ENCODE assay signal across 8 mouse cellular contexts in genomic region chr1:86440887-86441723, GRCm38 (mm10). TPM values are rescaled to one million over a fixed set of nuclear protein-coding genes. Genes with fewer than 3 reads are reported as not detected.
A peak's percentile ranks its signal among the peaks of the same experiment; 100 is the strongest.
DNase-seq lines count a peak whose midpoint lies in the region; ATAC-seq and TF ChIP-seq lines count a peak whose summit lies in the region.

No protein-coding gene starts in this region.

- no peaks in the 10 kb centered on the region for H3K9me3 ChIP-seq in forebrain, embryonic 14.5 days (replicated peaks; ENCODE audit: control insufficient read depth, low read length)
- no peaks in the 10 kb centered on the region for H3K9me3 ChIP-seq in hindbrain, postnatal 0 days (ENCODE audit: low read length)
- H3K9me3 ChIP-seq in limb, embryonic 15.5 days: no peaks in the 10 kb centered on the region
- no peaks in the 10 kb centered on the region for H3K9me3 ChIP-seq in midbrain, embryonic 14.5 days (ENCODE audit: control insufficient read depth, low read length)
- H3K9me3 ChIP-seq in stomach, embryonic 14.5 days (ENCODE audit: control insufficient read depth, low read depth, low read length): no peaks in the 10 kb centered on the region

- DNase-seq in layer of hippocampus, adult 11-12 months (ENCODE audit: low spot score): peak; percentile 61
- DNase-seq in layer of hippocampus, adult 8-10 months (ENCODE audit: low spot score in 2 of 2): no peak
- DNase-seq in c-Kit-positive CD71-positive TER-119-positive erythroid progenitor cells, embryonic 14.5 days (ENCODE audit: low spot score): peak; percentile 57
- DNase-seq in forebrain, embryonic 14.5 days (ENCODE audit: low spot score): peak; percentile 82
- DNase-seq in hindbrain, postnatal 0 days (ENCODE audit: low spot score): peak; percentile 82
- DNase-seq in midbrain, embryonic 14.5 days: peak; percentile 80

- peak; percentile 38 for ATAC-seq in forebrain, embryonic 14.5 days
- peak; percentile 60 for ATAC-seq in hindbrain, postnatal 0 days
- ATAC-seq in limb, embryonic 15.5 days (ENCODE audit: insufficient number of reproducible peaks, low FRiP score, low TSS enrichment, low read depth): peak; percentile 28; the same call in 1 of the 2 replicates
- ATAC-seq in midbrain, embryonic 14.5 days (ENCODE audit: low FRiP score, low TSS enrichment): peak; percentile 35
- ATAC-seq in stomach, embryonic 14.5 days (ENCODE audit: insufficient number of reproducible peaks, insufficient read depth, low FRiP score, low read depth): peak; percentile 35

- H3K27ac ChIP-seq in forebrain, embryonic 14.5 days (ENCODE audit: low read depth, low read length): peak overlapping the region; percentile 100
- peak overlapping the region; percentile 99 for H3K27ac ChIP-seq in hindbrain, postnatal 0 days
- H3K27ac ChIP-seq in limb, embryonic 15.5 days: peak overlapping the region; percentile 100
- peak overlapping the region; percentile 99 for H3K27ac ChIP-seq in midbrain, embryonic 14.5 days (replicated peaks; ENCODE audit: low read depth, low read length)
- peak overlapping the region; percentile 99 for H3K27ac ChIP-seq in stomach, embryonic 14.5 days (ENCODE audit: low read length)

- H3K36me3 ChIP-seq in forebrain, embryonic 14.5 days (ENCODE audit: control insufficient read depth, insufficient read depth, low read length): no peaks in the 10 kb centered on the region
- no peaks in the 10 kb centered on the region for H3K36me3 ChIP-seq in hindbrain, postnatal 0 days (ENCODE audit: insufficient read depth, low read length)
- no peaks in the 10 kb centered on the region for H3K36me3 ChIP-seq in limb, embryonic 15.5 days
- no peaks in the 10 kb centered on the region for H3K36me3 ChIP-seq in midbrain, embryonic 14.5 days (ENCODE audit: control insufficient read depth, insufficient read depth, low read length)
- no peaks in the 10 kb centered on the region for H3K36me3 ChIP-seq in stomach, embryonic 14.5 days (ENCODE audit: control insufficient read depth, insufficient read depth, low read length)

- peaks cover 18% of the 10 kb centered on the region for H3K4me1 ChIP-seq in forebrain, embryonic 14.5 days (ENCODE audit: control insufficient read depth, insufficient read depth, low read length)
- peaks cover 13% of the 10 kb centered on the region for H3K4me1 ChIP-seq in hindbrain, postnatal 0 days (ENCODE audit: insufficient read depth, low read length)
- peaks cover 49% of the 10 kb centered on the region for H3K4me1 ChIP-seq in limb, embryonic 15.5 days
- H3K4me1 ChIP-seq in midbrain, embryonic 14.5 days (ENCODE audit: control insufficient read depth, insufficient read depth, low read length): peaks cover 37% of the 10 kb centered on the region
- H3K4me1 ChIP-seq in stomach, embryonic 14.5 days (ENCODE audit: control insufficient read depth, insufficient read depth, low read length): peaks cover 23% of the 10 kb centered on the region

- H3K4me2 ChIP-seq in forebrain, embryonic 14.5 days (ENCODE audit: low read length): peak overlapping the region; percentile 84
- H3K4me2 ChIP-seq in hindbrain, postnatal 0 days (ENCODE audit: low read depth, low read length): peak overlapping the region; percentile 86
- peak overlapping the region; percentile 89 for H3K4me2 ChIP-seq in limb, embryonic 15.5 days
- peak overlapping the region; percentile 91 for H3K4me2 ChIP-seq in midbrain, embryonic 14.5 days (ENCODE audit: low read length)
- peak overlapping the region; percentile 91 for H3K4me2 ChIP-seq in stomach, embryonic 14.5 days (replicated peaks; ENCODE audit: low read depth, low read length)

- peak overlapping the region; percentile 97 for H3K9ac ChIP-seq in forebrain, embryonic 14.5 days (ENCODE audit: low read length)
- peak overlapping the region; percentile 86 for H3K9ac ChIP-seq in hindbrain, postnatal 0 days (replicated peaks; ENCODE audit: low read length)
- peak overlapping the region; percentile 65 for H3K9ac ChIP-seq in limb, embryonic 15.5 days
- peak overlapping the region; percentile 95 for H3K9ac ChIP-seq in midbrain, embryonic 14.5 days (replicated peaks; ENCODE audit: low read length)
- peak overlapping the region; percentile 89 for H3K9ac ChIP-seq in stomach, embryonic 14.5 days (replicated peaks; ENCODE audit: low read depth, low read length)

- 1% methylated on average over 29 of the region's 29 CpGs for WGBS in forebrain, embryonic 14.5 days
- WGBS in hindbrain, postnatal 0 days: under 1% methylated on average over 29 of the region's 29 CpGs
- under 1% methylated on average over 29 of the region's 29 CpGs for WGBS in limb, embryonic 15.5 days
- under 1% methylated on average over 29 of the region's 29 CpGs for WGBS in midbrain, embryonic 14.5 days
- WGBS in stomach, embryonic 14.5 days: under 1% methylated on average over 25 of the region's 29 CpGs

- H3K27me3 ChIP-seq in forebrain, embryonic 14.5 days (replicated peaks; ENCODE audit: control insufficient read depth, insufficient read depth, low read length): no peaks in the 10 kb centered on the region
- H3K27me3 ChIP-seq in hindbrain, postnatal 0 days (ENCODE audit: insufficient read depth, low read length): no peaks in the 10 kb centered on the region
- no peaks in the 10 kb centered on the region for H3K27me3 ChIP-seq in limb, embryonic 15.5 days
- no peaks in the 10 kb centered on the region for H3K27me3 ChIP-seq in midbrain, embryonic 14.5 days (ENCODE audit: control insufficient read depth, insufficient read depth, low read length)
- no peaks in the 10 kb centered on the region for H3K27me3 ChIP-seq in stomach, embryonic 14.5 days (ENCODE audit: control insufficient read depth, insufficient read depth, low read length)

- TF ChIP-seq CTCF in hindbrain, postnatal 0 days (IDR thresholded peaks at IDR 0.05; ENCODE audit: low read depth): 0 out of 2 replicates have a peak, but pooled peaks have one; percentile 3

- H3K4me3 ChIP-seq in forebrain, embryonic 14.5 days (ENCODE audit: low read depth, low read length): peak overlapping the region; percentile 43
- H3K4me3 ChIP-seq in hindbrain, postnatal 0 days (ENCODE audit: low read length): peak overlapping the region; percentile 49
- peak overlapping the region; percentile 50 for H3K4me3 ChIP-seq in limb, embryonic 15.5 days
- peak overlapping the region; percentile 51 for H3K4me3 ChIP-seq in midbrain, embryonic 14.5 days (replicated peaks; ENCODE audit: low read depth, low read length)
- H3K4me3 ChIP-seq in stomach, embryonic 14.5 days (ENCODE audit: low read depth, low read length): peak overlapping the region; percentile 40

RNA-seq across cellular contexts. Expression of gene Tex44, which starts 15.0 kb away (rescaled TPM):
- not detected for total RNA-seq in layer of hippocampus, adult 8-10 months (2022)
- not detected in 2 replicates for polyA plus RNA-seq in forebrain, embryonic 14.5 days (2014; fragmentation: Nextera tagmentation; extraction: Ambion mirVana)
- not detected in 2 replicates for total RNA-seq in hindbrain, postnatal 0 days (2014; rRNA removed)
- polyA plus RNA-seq in hindbrain, postnatal 0 days (2015; fragmentation: Nextera tagmentation; extraction: Ambion mirVana): not detected in 2 replicates
- not detected in 2 replicates for polyA plus RNA-seq in limb, embryonic 15.5 days (2015; fragmentation: Nextera tagmentation; extraction: Ambion mirVana)
- polyA plus RNA-seq in midbrain, embryonic 14.5 days (2014; fragmentation: Nextera tagmentation; extraction: Ambion mirVana): not detected in 2 replicates
- not detected in 2 replicates for polyA plus RNA-seq in stomach, embryonic 14.5 days (2014; fragmentation: Nextera tagmentation; extraction: Ambion mirVana)

RNA-seq across cellular contexts. Expression of gene Nmur1, which starts 15.1 kb away (rescaled TPM):
- total RNA-seq in layer of hippocampus, adult 8-10 months (2022): not detected
- polyA plus RNA-seq in forebrain, embryonic 14.5 days (2014; fragmentation: Nextera tagmentation; extraction: Ambion mirVana): not detected in 2 replicates
- total RNA-seq in hindbrain, postnatal 0 days (2014; rRNA removed): 0.16 TPM in 1 of 2 replicates, not detected in the other
- polyA plus RNA-seq in hindbrain, postnatal 0 days (2015; fragmentation: Nextera tagmentation; extraction: Ambion mirVana): 0.16 and 0.24 TPM in 2 replicates
- not detected in 2 replicates for polyA plus RNA-seq in limb, embryonic 15.5 days (2015; fragmentation: Nextera tagmentation; extraction: Ambion mirVana)
- polyA plus RNA-seq in midbrain, embryonic 14.5 days (2014; fragmentation: Nextera tagmentation; extraction: Ambion mirVana): not detected in 2 replicates
- not detected in 2 replicates for polyA plus RNA-seq in stomach, embryonic 14.5 days (2014; fragmentation: Nextera tagmentation; extraction: Ambion mirVana)

Comparison
In these comparisons a context has a peak if more than half of its experiments do, and no peak if none do; other contexts are left out.
1. DNase-seq: peak in layer of hippocampus, adult 11-12 months (single experiment), c-Kit-positive CD71-positive TER-119-positive erythroid progenitor cells, embryonic 14.5 days (single experiment), forebrain, embryonic 14.5 days (single experiment), hindbrain, postnatal 0 days (single experiment) and midbrain, embryonic 14.5 days (single experiment); none in layer of hippocampus, adult 8-10 months (0 of 2).
2. Peak in every context shown above with its lines, with median percentiles within 50 percentile points of each other: ATAC-seq, H3K27ac ChIP-seq, H3K4me2 ChIP-seq, H3K4me3 ChIP-seq and H3K9ac ChIP-seq.